Mouse (Mus musculus): ENCODE data around the gene Polr3h. TPM values are rescaled to one million over a fixed set of nuclear protein-coding genes. Genes with fewer than 3 reads are reported as not detected.
A peak's percentile ranks its signal among the peaks of the same experiment; 100 is the strongest.

The Polr3h gene
- total RNA-seq, 2 experiments from 2014 or later: 6.4 to 7.6 TPM

GRCm38 (mm10) chr15:81872262-81873136 lies 53.5 kb downstream of the Polr3h start, which contains the start of gene Aco2:
TSS of gene Aco2 (plus strand) at chr15:81872309.
- H3K4me3 ChIP-seq: peak within 1 kb of the TSS; percentile 97
- intact Hi-C loops (cut with DNase I): loop anchor here (5.0 kb wide), 2 partner anchors 35 to 40 kb away; no protein-coding TSS in a partner anchor
- H3K27ac ChIP-seq: peak within 1 kb of the TSS; percentile 96
- peak; percentile 99 for DNase-seq
- TF ChIP-seq CTCF (IDR thresholded peaks at IDR 0.05): no peak

GRCm38 (mm10) chr15:81871604-81872261 lies 54.3 kb downstream of the Polr3h start, which contains the start of gene Phf5a:
TSS of gene Phf5a (minus strand) at chr15:81871911.
- Histone ChIP-seq H3K27ac (peak within 1 kb of the TSS; percentile 96), H3K4me3 (peak within 1 kb of the TSS; percentile 97)
- TF ChIP-seq CTCF (IDR thresholded peaks at IDR 0.05): no peak
- DNase-seq: peak; percentile 90
- intact Hi-C loops (cut with DNase I): loop anchor here (5.0 kb wide), 2 partner anchors 36 to 39 kb away; no protein-coding TSS in a partner anchor

- intact Hi-C loops (cut with DNase I): loop anchor here (5.0 kb wide), 2 partner anchors 37 to 38 kb away; no protein-coding TSS in a partner anchor
- TF ChIP-seq CTCF (IDR thresholded peaks at IDR 0.05): no peak
- no peak overlapping the region for H3K4me3 ChIP-seq
- DNase-seq: no peak
- H3K27ac ChIP-seq: no peak overlapping the region
Observed at GRCm38 (mm10) chr15:81869985-81870384, 56.1 kb downstream of the Polr3h start.

GRCm38 (mm10) chr15:81864238-81864637 lies 61.8 kb downstream of the Polr3h start:
- Histone ChIP-seq H3K4me3 (no peak overlapping the region), H3K27ac (no peak overlapping the region)
- no peak for DNase-seq
- TF ChIP-seq CTCF (IDR thresholded peaks at IDR 0.05): no peak
- intact Hi-C loops (cut with DNase I): no loop called here

GRCm38 (mm10) chr15:81860471-81861135 lies 65.4 kb downstream of the Polr3h start:
- Histone ChIP-seq H3K4me3 (peak overlapping the region; percentile 80), H3K27ac (peak overlapping the region; percentile 100)
- intact Hi-C loops (cut with DNase I): no loop called here
- peak; percentile 69 for DNase-seq
- TF ChIP-seq CTCF (IDR thresholded peaks at IDR 0.05): no peak

GRCm38 (mm10) chr15:81859330-81860255 lies 66.4 kb downstream of the Polr3h start:
- intact Hi-C loops (cut with DNase I): loop anchor here (1.0 to 10.0 kb wide), 2 partner anchors 23 to 485 kb away; no protein-coding TSS in a partner anchor
- Histone ChIP-seq H3K27ac (peak overlapping the region; percentile 100), H3K4me3 (peak overlapping the region; percentile 80)
- peak; percentile 91 for DNase-seq
- TF ChIP-seq CTCF (IDR thresholded peaks at IDR 0.05): no peak

GRCm38 (mm10) chr15:81858517-81859329 lies 67.3 kb downstream of the Polr3h start, which contains the start of gene Tob2:
TSS of gene Tob2 (minus strand) at chr15:81858796.
- intact Hi-C loops (cut with DNase I): loop anchor here (1.0 to 10.0 kb wide), 2 partner anchors 22 to 486 kb away; no protein-coding TSS in a partner anchor
- peak within 1 kb of the TSS; percentile 100 for H3K27ac ChIP-seq
- DNase-seq: peak; percentile 86
- H3K4me3 ChIP-seq: peak within 1 kb of the TSS; percentile 80
- TF ChIP-seq CTCF (IDR thresholded peaks at IDR 0.05): peak; percentile 9

GRCm38 (mm10) chr15:81858138-81858516 lies 67.9 kb downstream of the Polr3h start:
- DNase-seq: peak; percentile 95

GRCm38 (mm10) chr15:81857724-81858116 lies 68.3 kb downstream of the Polr3h start:
- intact Hi-C loops (cut with DNase I): loop anchor here (10.0 kb wide), 1 partner anchor 487 kb away; no protein-coding TSS in a partner anchor

More at GRCm38 (mm10) chr15:81858138-81858516, 67.9 kb downstream of the Polr3h start:
- peak overlapping the region; percentile 100 for H3K27ac ChIP-seq
- H3K4me3 ChIP-seq: peak overlapping the region; percentile 80
- TF ChIP-seq CTCF (IDR thresholded peaks at IDR 0.05): peak; percentile 4; the same call in 1 of the 2 replicates
- intact Hi-C loops (cut with DNase I): loop anchor here (10.0 kb wide), 1 partner anchor 487 kb away; no protein-coding TSS in a partner anchor

More at GRCm38 (mm10) chr15:81857724-81858116, 68.3 kb downstream of the Polr3h start:
- no peak for DNase-seq
- Histone ChIP-seq H3K27ac (peak overlapping the region; percentile 100), H3K4me3 (peak overlapping the region; percentile 80)
- no peak for TF ChIP-seq CTCF (IDR thresholded peaks at IDR 0.05)
